Mouse (Mus musculus): ENCODE measurements around the gene Gm42742. TPM values are rescaled to one million over a fixed set of nuclear protein-coding genes. Genes with fewer than 3 reads are reported as not detected.
A peak's percentile ranks its signal among the peaks of the same experiment; 100 is the strongest.

Gene Gm42742
- polyA plus RNA-seq, 1 experiment from 2014 or later, result 32.6 TPM

- H3K9me3 ChIP-seq, result no peaks in the 10 kb centered on the region
- DNase-seq (ENCODE audit: extremely low spot score, low spot score), result peak; percentile 99
- WGBS, result 5% methylated on average over 39 of the region's 39 CpGs
- H3K4me3 ChIP-seq, result peak within 1 kb of the TSS; percentile 92
- peaks cover 79% of the 10 kb centered on the region for H3K4me1 ChIP-seq
- peak within 1 kb of the TSS; percentile 100 for H3K27ac ChIP-seq
- peaks cover 43% of the 10 kb centered on the region for H3K36me3 ChIP-seq (replicated peaks)
- H3K27me3 ChIP-seq (ENCODE audit: poor library complexity, severe bottlenecking), result no peaks in the 10 kb centered on the region
Observed at GRCm38 (mm10) chr7:127016971-127017949, 3.6 kb downstream of the Gm42742 start, which contains the start of gene Pagr1a. TSS of gene Pagr1a (minus strand) at chr7:127017352.

GRCm38 (mm10) chr7:127016486-127016938 is 4.4 kb downstream of the Gm42742 start:
- H3K36me3 ChIP-seq (replicated peaks), result peaks cover 44% of the 10 kb centered on the region
- no peaks in the 10 kb centered on the region for H3K9me3 ChIP-seq
- WGBS, result under 1% methylated on average over 22 of the region's 22 CpGs
- H3K4me1 ChIP-seq, result peaks cover 76% of the 10 kb centered on the region
- no peaks in the 10 kb centered on the region for H3K27me3 ChIP-seq (ENCODE audit: poor library complexity, severe bottlenecking)
- H3K4me3 ChIP-seq, result peak overlapping the region; percentile 76
- peak overlapping the region; percentile 100 for H3K27ac ChIP-seq
- DNase-seq (ENCODE audit: extremely low spot score, low spot score), result no peak

DNA sequence TGATC is 4.6 kb downstream of the Gm42742 start, which contains the start of gene Pagr1b:
TSS of gene Pagr1b (minus strand) at position 4 of the 5 bp plus-strand sequence.
- Histone ChIP-seq H3K4me3 (peak within 1 kb of the TSS; percentile 76), H3K27ac (peak within 1 kb of the TSS; percentile 100), H3K36me3 (replicated peaks) (peaks cover 46% of the 10 kb centered on the region), H3K27me3 (ENCODE audit: poor library complexity, severe bottlenecking) (no peaks in the 10 kb centered on the region), H3K4me1 (peaks cover 74% of the 10 kb centered on the region), H3K9me3 (no peaks in the 10 kb centered on the region)
- DNase-seq (ENCODE audit: extremely low spot score, low spot score), result no peak

- DNase-seq (ENCODE audit: extremely low spot score, low spot score), result no peak
- Histone ChIP-seq H3K36me3 (replicated peaks) (peaks cover 48% of the 10 kb centered on the region), H3K9me3 (no peaks in the 10 kb centered on the region), H3K27ac (peak overlapping the region; percentile 100), H3K4me1 (peaks cover 72% of the 10 kb centered on the region), H3K4me3 (peak overlapping the region; percentile 76), H3K27me3 (ENCODE audit: poor library complexity, severe bottlenecking) (no peaks in the 10 kb centered on the region)
- WGBS, result 2% methylated on average over 10 of the region's 10 CpGs
Observed at GRCm38 (mm10) chr7:127016081-127016480, 4.8 kb downstream of the Gm42742 start.

- Histone ChIP-seq H3K9me3 (no peaks in the 10 kb centered on the region), H3K27ac (peak overlapping the region; percentile 100), H3K4me1 (peaks cover 61% of the 10 kb centered on the region), H3K4me3 (peak overlapping the region; percentile 76), H3K36me3 (replicated peaks) (peaks cover 53% of the 10 kb centered on the region), H3K27me3 (ENCODE audit: poor library complexity, severe bottlenecking) (no peaks in the 10 kb centered on the region)
- WGBS, result 95% methylated on average over 12 of the region's 12 CpGs
- no peak for DNase-seq (ENCODE audit: extremely low spot score, low spot score)
Observed at GRCm38 (mm10) chr7:127014993-127015392, 5.9 kb downstream of the Gm42742 start.

- 74% methylated on average over 11 of the region's 11 CpGs for WGBS
- Histone ChIP-seq H3K4me1 (peaks cover 55% of the 10 kb centered on the region), H3K27ac (peak within 1 kb of the TSS; percentile 100)
Observed at GRCm38 (mm10) chr7:127014320-127014719, 6.6 kb downstream of the Gm42742 start, which contains the start of gene Mvp. TSS of gene Mvp (minus strand) at chr7:127014621.

GRCm38 (mm10) chr7:127013385-127013784 is 7.5 kb downstream of the Gm42742 start:
- Histone ChIP-seq H3K4me3 (no peak overlapping the region), H3K9me3 (no peaks in the 10 kb centered on the region), H3K27ac (no peak overlapping the region), H3K4me1 (peaks cover 51% of the 10 kb centered on the region), H3K27me3 (ENCODE audit: poor library complexity, severe bottlenecking) (no peaks in the 10 kb centered on the region), H3K36me3 (replicated peaks) (peaks cover 53% of the 10 kb centered on the region)
- no peak for DNase-seq (ENCODE audit: extremely low spot score, low spot score)
- 95% methylated on average over 6 of the region's 6 CpGs for WGBS

More at GRCm38 (mm10) chr7:127014320-127014719, 6.6 kb downstream of the Gm42742 start, which contains the start of gene Mvp:
- peak within 1 kb of the TSS; percentile 76 for H3K4me3 ChIP-seq
- H3K9me3 ChIP-seq, result no peaks in the 10 kb centered on the region
- peaks cover 53% of the 10 kb centered on the region for H3K36me3 ChIP-seq (replicated peaks)
- no peak for DNase-seq (ENCODE audit: extremely low spot score, low spot score)
- H3K27me3 ChIP-seq (ENCODE audit: poor library complexity, severe bottlenecking), result no peaks in the 10 kb centered on the region

GRCm38 (mm10) chr7:127012845-127013244 is 8.1 kb downstream of the Gm42742 start:
- peaks cover 48% of the 10 kb centered on the region for H3K4me1 ChIP-seq
- DNase-seq (ENCODE audit: extremely low spot score, low spot score), result no peak
- WGBS, result 94% methylated on average over 10 of the region's 10 CpGs
- peaks cover 53% of the 10 kb centered on the region for H3K36me3 ChIP-seq (replicated peaks)
- no peak overlapping the region for H3K4me3 ChIP-seq
- no peak overlapping the region for H3K27ac ChIP-seq
- no peaks in the 10 kb centered on the region for H3K27me3 ChIP-seq (ENCODE audit: poor library complexity, severe bottlenecking)
- no peaks in the 10 kb centered on the region for H3K9me3 ChIP-seq

GRCm38 (mm10) chr7:127012374-127012773 is 8.5 kb downstream of the Gm42742 start:
- peaks cover 53% of the 10 kb centered on the region for H3K36me3 ChIP-seq (replicated peaks)
- 88% methylated on average over 6 of the region's 6 CpGs for WGBS

DNA sequence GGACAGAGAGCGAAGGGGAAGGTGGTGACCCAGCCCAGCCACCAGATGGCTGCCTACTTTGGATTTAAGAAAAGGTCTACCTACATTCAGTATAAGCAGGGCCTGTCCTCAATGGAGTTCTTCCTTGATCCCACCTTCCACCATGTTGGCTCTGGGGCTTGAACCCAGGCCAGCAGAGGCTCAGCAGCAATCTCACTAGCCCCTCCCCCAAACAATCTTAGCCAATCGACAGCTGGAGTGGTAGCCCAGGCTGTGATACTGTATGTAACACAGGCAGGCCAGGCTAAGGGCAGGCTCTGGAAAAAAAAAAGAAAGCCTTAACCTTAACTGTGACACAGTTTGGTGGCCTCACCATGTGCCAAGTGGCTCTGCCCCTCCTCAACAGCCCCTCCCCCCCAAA is 9.2 kb downstream of the Gm42742 start:
- H3K27me3 ChIP-seq (ENCODE audit: poor library complexity, severe bottlenecking), result no peaks in the 10 kb centered on the region
- no peak overlapping the region for H3K4me3 ChIP-seq
- no peak for DNase-seq (ENCODE audit: extremely low spot score, low spot score)
- H3K27ac ChIP-seq, result no peak overlapping the region
- H3K4me1 ChIP-seq, result peaks cover 41% of the 10 kb centered on the region
- 65% methylated on average over 2 of the region's 2 CpGs for WGBS
- H3K9me3 ChIP-seq, result no peaks in the 10 kb centered on the region
- H3K36me3 ChIP-seq (replicated peaks), result peaks cover 53% of the 10 kb centered on the region

More at GRCm38 (mm10) chr7:127012374-127012773, 8.5 kb downstream of the Gm42742 start:
- Histone ChIP-seq H3K9me3 (no peaks in the 10 kb centered on the region), H3K4me1 (peaks cover 44% of the 10 kb centered on the region), H3K27ac (no peak overlapping the region), H3K4me3 (no peak overlapping the region), H3K27me3 (ENCODE audit: poor library complexity, severe bottlenecking) (no peaks in the 10 kb centered on the region)
- no peak for DNase-seq (ENCODE audit: extremely low spot score, low spot score)

GRCm38 (mm10) chr7:127011051-127011450 is 9.8 kb downstream of the Gm42742 start:
- peaks cover 53% of the 10 kb centered on the region for H3K36me3 ChIP-seq (replicated peaks)
- H3K27me3 ChIP-seq (ENCODE audit: poor library complexity, severe bottlenecking), result no peaks in the 10 kb centered on the region
- H3K4me3 ChIP-seq, result no peak overlapping the region
- H3K27ac ChIP-seq, result no peak overlapping the region
- no peak for DNase-seq (ENCODE audit: extremely low spot score, low spot score)
- WGBS, result 91% methylated on average over 2 of the region's 2 CpGs
- H3K9me3 ChIP-seq, result no peaks in the 10 kb centered on the region
- H3K4me1 ChIP-seq, result peaks cover 35% of the 10 kb centered on the region

GRCm38 (mm10) chr7:127009307-127010085 is 11.4 kb downstream of the Gm42742 start:
- H3K4me3 ChIP-seq, result no peak overlapping the region; the same call in 1 of the 2 replicates
- H3K27me3 ChIP-seq (ENCODE audit: poor library complexity, severe bottlenecking), result no peaks in the 10 kb centered on the region
- peaks cover 39% of the 10 kb centered on the region for H3K36me3 ChIP-seq (replicated peaks)
- DNase-seq (ENCODE audit: extremely low spot score, low spot score), result no peak
- H3K27ac ChIP-seq, result peak overlapping the region; percentile 66; the same call in 1 of the 2 replicates
- no peaks in the 10 kb centered on the region for H3K9me3 ChIP-seq
- H3K4me1 ChIP-seq, result peaks cover 19% of the 10 kb centered on the region
- WGBS, result 87% methylated on average over 17 of the region's 17 CpGs
